Mouse (Mus musculus) testis, adult 2 months (tissue): Measurements from ENCODE around the gene Ntrk2.

Source experiments
- CTCF ChIP-seq: fragments of 200-500 bp; IDR thresholded peaks from 2 replicates; pipeline ENCODE4 v1.5.1; 2012; ENCODE audit warnings: low read depth, mild to moderate bottlenecking, inconsistent platforms, low read length, moderate library complexity; ENCODE audit not compliant: control insufficient read depth, insufficient read depth, insufficient replicate concordance
- POLR2A ChIP-seq: fragments of 200-500 bp; IDR thresholded peaks from 2 replicates; pipeline ENCODE4 v1.6.1; 2012; ENCODE audit warnings: low read depth, mild to moderate bottlenecking, inconsistent platforms, low read length, moderate library complexity; ENCODE audit not compliant: control insufficient read depth

- TF ChIP-seq POLR2A (no peak), CTCF (no peak)
These were observed 198.2 kb downstream of the Ntrk2 start for GRCm38 (mm10) chr13:59004579-59004978.
